Mouse (Mus musculus) G1E (cell line): ENCODE data around the gene Cda. TPM values are rescaled to one million over a fixed set of nuclear protein-coding genes. Genes with fewer than 3 reads are reported as not detected.

ENCODE experiments used
- ATAC-seq: 2 replicates; pipeline ENCODE4 v1.8.0; 2016; ENCODE audit warnings: mild to moderate bottlenecking; ENCODE audit not compliant: insufficient number of reproducible peaks, poor library complexity, low FRiP score, severe bottlenecking; ENCODE audit errors: extremely low read depth
- DNase-seq: peaks from one replicate; pipeline ENCODE4 v3.0.0; 2012; ENCODE audit warnings: low spot score
- H3K27me3 ChIP-seq: 2 replicates; pipeline ENCODE4 v1.6.1; 2012; ENCODE audit warnings: mild to moderate bottlenecking, low read length, inconsistent platforms; ENCODE audit not compliant: insufficient read depth
- H3K36me3 ChIP-seq: replicated peaks from 2 replicates; pipeline ENCODE3; 2012; ENCODE audit warnings: mild to moderate bottlenecking, inconsistent platforms
- H3K4me1 ChIP-seq: 2 replicates; pipeline ENCODE4 v1.6.1; 2012; ENCODE audit warnings: low read depth, low read length, inconsistent platforms, mixed read lengths; ENCODE audit not compliant: insufficient read depth
- H3K4me3 ChIP-seq: 2 replicates; pipeline ENCODE4 v1.5.1; 2012; ENCODE audit warnings: low read depth, mild to moderate bottlenecking, inconsistent platforms, low read length, moderate library complexity, mixed read lengths
- H3K9me3 ChIP-seq: replicated peaks from 2 replicates; pipeline ENCODE4 v1.6.1; 2012; ENCODE audit warnings: inconsistent platforms
- CTCF ChIP-seq: IDR thresholded peaks from 2 replicates; pipeline ENCODE4 v1.5.1; 2012; ENCODE audit warnings: low read depth, low read length, inconsistent platforms, mixed read lengths
- GATA1 ChIP-seq: IDR thresholded peaks from 2 replicates; pipeline ENCODE4 v1.6.1; 2012; ENCODE audit warnings: borderline replicate concordance, low read length, inconsistent platforms, mixed read lengths
- GATA2 ChIP-seq: IDR thresholded peaks from 2 replicates; pipeline ENCODE4 v1.6.1; 2012; ENCODE audit warnings: low read depth, low read length, inconsistent platforms, borderline replicate concordance
- POLR2AphosphoS5 ChIP-seq: IDR thresholded peaks from 2 replicates; pipeline ENCODE4 v1.6.1; 2012; ENCODE audit warnings: low read depth, low read length, inconsistent platforms; ENCODE audit not compliant: insufficient replicate concordance
- TAL1 ChIP-seq: conservative IDR thresholded peaks from 2 replicates; pipeline ENCODE4 v1.6.1; 2012; ENCODE audit warnings: low read depth, low read length, inconsistent platforms, mixed read lengths
- polyA plus RNA-seq: library from polyadenylated mRNA; stranded (reverse); fragments of >175 nt; gene quantifications from 2 replicates; pipeline ENCODE4 v1.2.3, GENCODE M21; 2012
- total RNA-seq, 2 experiments: library from RNA; stranded (forward) in 1 of 2; stranded (reverse) in 1 of 2; fragments of 200-1000 nt in 1 of 2; fragments of >200 nt in 1 of 2; fragmentation: Nextera tagmentation in 1 of 2; gene quantifications; 2 replicates each; pipeline ENCODE4 v1.2.3; 2014 to 2017

The Cda gene
- total and polyA plus RNA-seq, 3 experiments, result not detected

DNA sequence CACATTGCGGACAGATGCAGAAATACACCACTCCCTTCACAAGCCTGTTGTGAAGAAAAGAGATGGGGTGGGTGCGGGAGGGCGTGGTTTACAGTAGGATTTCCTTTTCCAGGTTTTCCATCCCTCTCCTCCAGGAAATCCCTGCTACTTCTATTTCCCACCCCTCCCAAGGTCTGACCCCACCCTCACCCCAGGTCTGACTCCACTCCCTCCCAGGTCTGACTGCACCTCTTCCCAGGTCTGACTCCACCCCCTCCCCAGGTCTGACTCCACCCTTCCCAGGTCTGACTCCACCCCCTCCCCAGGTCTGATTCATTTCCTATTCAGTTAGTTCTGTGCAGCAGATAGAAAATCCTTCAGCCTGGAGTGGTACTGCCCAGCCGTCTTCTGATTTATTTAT, 16.0 kb upstream of the Cda start:
- Histone ChIP-seq H3K4me3 (no peak overlapping the region), H3K9me3 (no peaks in the 10 kb centered on the region), H3K36me3 (no peaks in the 10 kb centered on the region), H3K27me3 (peaks cover 11% of the 10 kb centered on the region; the same call in 1 of the 2 replicates), H3K4me1 (peaks cover 3% of the 10 kb centered on the region; the same call in 1 of the 2 replicates)
- DNase-seq (no peak), ATAC-seq (no peak)
- TF ChIP-seq CTCF (no peak), GATA1 (no peak), TAL1 (no peak), GATA2 (no peak), POLR2AphosphoS5 (no peak)

DNA sequence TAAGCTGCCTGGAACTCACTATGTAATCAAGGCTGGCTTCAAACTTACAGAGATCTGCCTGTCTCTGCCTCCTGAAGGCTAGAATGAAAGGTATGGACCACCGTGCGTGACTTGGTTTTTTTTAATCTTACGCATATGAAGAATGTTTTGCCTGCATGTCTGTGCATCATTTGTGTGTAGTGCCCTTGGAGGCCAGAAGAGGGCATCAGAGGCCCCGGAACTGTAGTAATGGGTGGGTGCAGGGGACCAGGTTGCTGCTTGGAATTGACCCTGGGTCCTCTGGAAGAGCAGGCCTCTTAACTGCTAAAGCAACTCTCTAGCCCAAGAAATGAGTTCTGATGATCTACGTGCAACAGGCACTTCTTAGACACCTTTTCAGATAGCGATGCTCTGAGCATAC, 14.7 kb upstream of the Cda start:
- no peak for DNase-seq
- Histone ChIP-seq H3K9me3 (no peaks in the 10 kb centered on the region), H3K27me3 (peaks cover 11% of the 10 kb centered on the region; the same call in 1 of the 2 replicates), H3K4me3 (no peak overlapping the region), H3K36me3 (no peaks in the 10 kb centered on the region), H3K4me1 (peaks cover 4% of the 10 kb centered on the region; the same call in 1 of the 2 replicates)
- ATAC-seq, result no peak
- TF ChIP-seq POLR2AphosphoS5 (no peak), TAL1 (no peak), GATA1 (no peak), GATA2 (no peak), CTCF (no peak)

DNA sequence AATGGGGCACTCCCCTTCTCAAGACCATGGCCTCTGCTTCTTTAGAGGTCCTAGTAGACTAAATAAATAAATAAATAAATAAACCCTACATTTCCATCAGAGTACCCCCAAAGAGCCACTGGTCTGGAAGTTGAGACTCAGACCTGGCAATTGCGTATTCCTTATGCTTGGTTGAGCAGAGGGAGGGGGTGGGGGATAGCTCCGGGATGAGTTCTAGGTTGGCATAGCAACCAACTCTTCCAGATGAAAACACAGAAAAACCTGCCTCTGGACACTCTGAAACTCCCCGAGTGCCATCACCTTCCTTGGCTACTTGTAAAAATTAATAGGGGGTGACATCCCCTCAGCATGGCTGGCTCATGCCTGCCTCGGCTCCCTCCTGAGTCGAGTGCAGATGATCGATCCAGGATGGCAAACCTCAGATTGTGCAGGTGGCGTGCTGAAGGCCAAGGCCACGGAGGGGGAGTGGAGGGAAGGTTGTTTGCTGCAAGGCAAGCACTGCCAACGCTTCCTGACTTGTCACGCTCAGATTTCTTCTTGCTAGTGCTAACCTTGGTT, 12.4 kb upstream of the Cda start:
- no peaks in the 10 kb centered on the region for H3K9me3 ChIP-seq
- H3K4me3 ChIP-seq, result no peak overlapping the region
- no peak for ATAC-seq
- DNase-seq, result no peak
- TF ChIP-seq POLR2AphosphoS5, result no peak
- no peak for TF ChIP-seq GATA2
- no peak for TF ChIP-seq TAL1
- TF ChIP-seq CTCF, result no peak
- TF ChIP-seq GATA1, result no peak
- peaks cover 4% of the 10 kb centered on the region; the same call in 1 of the 2 replicates for H3K4me1 ChIP-seq
- peaks cover 11% of the 10 kb centered on the region; the same call in 1 of the 2 replicates for H3K27me3 ChIP-seq
- no peaks in the 10 kb centered on the region for H3K36me3 ChIP-seq

DNA sequence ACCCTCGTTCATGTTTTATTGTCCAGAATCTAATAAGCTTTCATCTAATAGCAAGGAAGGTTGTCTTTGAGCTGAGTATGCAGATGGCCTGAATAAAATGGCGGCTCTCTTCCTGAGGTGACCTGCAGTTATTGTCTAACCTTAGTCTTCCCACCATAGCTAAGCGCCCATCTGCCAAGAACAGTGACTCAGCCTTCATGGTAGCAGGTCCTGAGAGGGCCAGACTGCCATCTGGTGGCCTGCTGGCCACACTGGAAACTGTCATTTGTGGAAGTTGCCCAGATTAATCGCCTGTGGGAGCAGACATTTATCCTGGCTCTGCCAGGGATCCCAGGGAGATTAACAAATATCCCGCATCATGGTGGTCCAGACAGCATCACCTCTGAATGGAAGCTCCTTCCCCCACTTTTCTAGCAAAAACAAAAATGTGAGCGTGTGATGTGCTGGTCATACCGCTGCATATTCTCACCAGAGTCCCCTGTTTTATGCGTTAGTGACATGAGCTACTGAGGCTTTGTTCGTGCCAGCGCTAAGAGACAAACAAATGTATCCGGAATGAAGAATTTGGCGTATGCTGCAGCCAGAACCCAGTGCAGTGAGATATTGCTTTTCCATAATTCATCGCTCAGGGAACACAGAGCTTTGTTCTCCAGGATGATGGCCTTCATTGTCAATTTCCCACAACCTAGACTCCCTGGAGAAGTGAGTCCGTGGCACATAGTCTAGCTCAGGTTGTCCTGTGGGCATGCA, 11.5 kb upstream of the Cda start:
- H3K4me3 ChIP-seq, result no peak overlapping the region
- H3K9me3 ChIP-seq, result no peaks in the 10 kb centered on the region
- TF ChIP-seq GATA1 (no peak), TAL1 (no peak), CTCF (no peak), POLR2AphosphoS5 (no peak)
- ATAC-seq (peak; percentile 45; the same call in 1 of the 2 replicates), DNase-seq (peak; percentile 26)
- no peaks in the 10 kb centered on the region for H3K36me3 ChIP-seq
- peaks cover 11% of the 10 kb centered on the region; the same call in 1 of the 2 replicates for H3K27me3 ChIP-seq
- peaks cover 4% of the 10 kb centered on the region; the same call in 1 of the 2 replicates for H3K4me1 ChIP-seq

DNA sequence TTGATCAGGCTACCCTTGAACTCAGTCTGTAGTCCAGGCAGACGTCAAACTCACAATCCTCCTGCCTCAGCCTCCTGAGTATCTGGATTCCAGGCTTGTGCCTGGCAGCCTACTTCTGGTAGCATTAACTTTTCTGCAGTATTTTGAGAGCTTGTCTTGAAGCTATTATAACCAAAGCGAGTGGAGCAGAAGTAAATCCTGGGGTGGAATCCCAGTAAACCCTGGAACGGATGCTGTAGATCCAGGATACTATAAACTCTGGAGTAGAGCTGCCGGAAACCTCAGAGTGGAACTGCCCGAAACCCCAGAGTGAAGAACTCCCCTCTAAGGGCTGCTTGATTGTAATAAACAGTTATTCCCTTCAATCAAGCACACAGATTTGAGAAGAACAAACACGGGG, 9.7 kb upstream of the Cda start:
- Histone ChIP-seq H3K4me3 (no peak overlapping the region), H3K27me3 (peaks cover 11% of the 10 kb centered on the region; the same call in 1 of the 2 replicates), H3K4me1 (peaks cover 4% of the 10 kb centered on the region; the same call in 1 of the 2 replicates), H3K36me3 (no peaks in the 10 kb centered on the region), H3K9me3 (no peaks in the 10 kb centered on the region)
- TF ChIP-seq TAL1, result no peak
- no peak for DNase-seq
- no peak for ATAC-seq

DNA sequence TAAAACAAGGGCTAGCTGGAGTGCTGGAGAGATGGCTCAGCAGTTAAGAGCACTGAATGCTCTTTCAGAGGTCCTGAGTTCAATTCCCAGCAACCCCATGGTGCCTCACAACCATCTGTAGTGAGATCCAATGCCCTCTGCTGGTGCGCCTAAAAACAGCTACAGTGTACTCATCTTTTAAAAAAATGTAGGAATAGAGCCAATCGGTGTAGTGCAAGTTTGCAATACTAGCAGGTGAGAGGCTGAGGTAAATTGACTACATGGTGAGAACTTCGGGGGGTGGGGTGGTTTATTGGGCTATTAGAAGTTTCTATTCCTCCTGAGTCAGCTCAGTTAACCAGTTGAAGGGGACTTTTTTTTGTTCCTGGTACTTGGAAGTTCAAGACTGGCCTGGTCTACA, 7.3 kb upstream of the Cda start:
- Histone ChIP-seq H3K9me3 (no peaks in the 10 kb centered on the region), H3K27me3 (0 out of 2 replicates have a peak, but pooled peaks cover 3% of the 10 kb centered on the region), H3K4me1 (peaks cover 4% of the 10 kb centered on the region; the same call in 1 of the 2 replicates), H3K36me3 (no peaks in the 10 kb centered on the region), H3K4me3 (no peak overlapping the region)
- TF ChIP-seq CTCF, result no peak
- no peak for TF ChIP-seq POLR2AphosphoS5
- no peak for TF ChIP-seq GATA2
- no peak for TF ChIP-seq GATA1
- TF ChIP-seq TAL1, result no peak
- ATAC-seq (no peak), DNase-seq (no peak)
